Mouse (Mus musculus) liver, embryonic 14 days (tissue): ENCODE results near the gene Olfr1349. TPM values are rescaled to one million over a fixed set of nuclear protein-coding genes. Genes with fewer than 3 reads are reported as not detected.

ENCODE experiments used
- polyA plus RNA-seq: library from polyadenylated mRNA; depleted of rRNA; stranded (reverse); fragments of >200 nt; gene quantifications from 2 replicates; pipeline ENCODE4 v1.2.3, GENCODE M21; 2012; rRNA removed

The Olfr1349 gene
- not detected in 2 replicates for polyA plus RNA-seq

GRCm38 (mm10) chr7:6522850-6523249 is at the start of gene Olfr1349:
Gene Olfr1349, minus strand, starts transcription at chr7:6522950.

GRCm38 (mm10) chr7:6564541-6564940 is 41.8 kb upstream of the Olfr1349 start, which contains the start of gene Olfr1350:
Gene Olfr1350, plus strand, starts transcription at chr7:6564841.

GRCm38 (mm10) chr7:6508648-6509047 is 14.1 kb downstream of the Olfr1349 start, which contains the start of gene Olfr1348:
Gene Olfr1348, minus strand, starts transcription at chr7:6508748.

GRCm38 (mm10) chr7:6499655-6500054 is 23.1 kb downstream of the Olfr1349 start, which contains the start of gene Olfr1347:
Gene Olfr1347, minus strand, starts transcription at chr7:6499755.

GRCm38 (mm10) chr7:6486841-6487240 is 35.9 kb downstream of the Olfr1349 start, which contains the start of gene Olfr5:
Gene Olfr5, minus strand, starts transcription at chr7:6486941.

GRCm38 (mm10) chr7:6466951-6467350 is 55.8 kb downstream of the Olfr1349 start, which contains the start of gene Olfr1346:
Gene Olfr1346, plus strand, starts transcription at chr7:6467101.

Other genes with a start within 250 kb of the Olfr1349 start
- 2.5 and 2.8 TPM in 2 replicates for gene Zfp667, start 236.4 kb downstream of the Olfr1349 start, polyA plus RNA-seq
- 0.62 and 0.70 TPM in 2 replicates for gene Zfp583, start 191.7 kb downstream of the Olfr1349 start, polyA plus RNA-seq
- gene Gm3854, start 179.2 kb downstream of the Olfr1349 start, polyA plus RNA-seq: 0.17 and 0.20 TPM in 2 replicates
- gene Zfp78, start 159.7 kb downstream of the Olfr1349 start, polyA plus RNA-seq: 0.52 and 0.76 TPM in 2 replicates
- gene Zfp28, start 139.7 kb downstream of the Olfr1349 start, polyA plus RNA-seq: 0.78 and 1.0 TPM in 2 replicates
- 0.11 TPM in 1 of 2 replicates, not detected in the other for gene Smim17, start 124.2 kb downstream of the Olfr1349 start, polyA plus RNA-seq
- 0.01 TPM in 1 of 2 replicates, not detected in the other for gene Gm20715, start 112.7 kb downstream of the Olfr1349 start, polyA plus RNA-seq
- not detected in 2 replicates for gene Olfr1344, start 84.3 kb downstream of the Olfr1349 start, polyA plus RNA-seq
- not detected in 2 replicates for gene Olfr1336, start 66.8 kb downstream of the Olfr1349 start, polyA plus RNA-seq
- gene Olfr1346, start 55.8 kb downstream of the Olfr1349 start, polyA plus RNA-seq: not detected in 2 replicates
- not detected in 2 replicates for gene Olfr5, start 36.0 kb downstream of the Olfr1349 start, polyA plus RNA-seq
- not detected in 2 replicates for gene Olfr1347, start 23.2 kb downstream of the Olfr1349 start, polyA plus RNA-seq
- gene Olfr1348, start 14.2 kb downstream of the Olfr1349 start, polyA plus RNA-seq: not detected in 2 replicates
- not detected in 2 replicates for gene Olfr1350, start 41.9 kb upstream of the Olfr1349 start, polyA plus RNA-seq
- gene Zim1, start 173.5 kb upstream of the Olfr1349 start, polyA plus RNA-seq: 4.9 and 5.3 TPM in 2 replicates
- 21.3 and 21.7 TPM in 2 replicates for gene Peg3, start 207.5 kb upstream of the Olfr1349 start, polyA plus RNA-seq
- gene Usp29, start 207.6 kb upstream of the Olfr1349 start, polyA plus RNA-seq: 1.9 and 2.2 TPM in 2 replicates